Mouse (Mus musculus): ENCODE measurements around the gene Ccr9. TPM values are rescaled to one million over a fixed set of nuclear protein-coding genes. Genes with fewer than 3 reads are reported as not detected.
A peak's percentile ranks its signal among the peaks of the same experiment; 100 is the strongest.

The Ccr9 gene
- total and polyA plus RNA-seq, 3 experiments, result 0.04 to 0.09 TPM; not detected in 1

- peak; percentile 60; the same call in 1 of the 2 replicates for TF ChIP-seq KAT2A (IDR thresholded peaks at IDR 0.05; ENCODE audit: insufficient replicate concordance, low read length)
- peak; percentile 99 for TF ChIP-seq USF2 (conservative IDR thresholded peaks at IDR 0.05; ENCODE audit: low read depth, low read length)
- no peak for TF ChIP-seq ZC3H11A (IDR thresholded peaks at IDR 0.05; ENCODE audit: low read depth, low read length)
- no peak for TF ChIP-seq JUN (IDR thresholded peaks at IDR 0.05; ENCODE audit: insufficient read depth, low read depth, low read length)
- TF ChIP-seq RCOR1 (conservative IDR thresholded peaks at IDR 0.05; ENCODE audit: low read depth, low read length), result no peak
- peak; percentile 84 for TF ChIP-seq HCFC1 (IDR thresholded peaks at IDR 0.05; ENCODE audit: low read depth, low read length)
- no peak; the same call in 1 of the 2 replicates for TF ChIP-seq NELFE (IDR thresholded peaks at IDR 0.05; ENCODE audit: low read depth, low read length)
- TF ChIP-seq IRF4 (IDR thresholded peaks at IDR 0.05; ENCODE audit: low read depth, low read length), result peak; percentile 40; the same call in 1 of the 2 replicates
- no peak for TF ChIP-seq ETS1 (conservative IDR thresholded peaks at IDR 0.05; ENCODE audit: low read depth, low read length)
- TF ChIP-seq PAX5 (IDR thresholded peaks at IDR 0.05; ENCODE audit: low read length), result no peak
- no peak for TF ChIP-seq MAFK (IDR thresholded peaks at IDR 0.05; ENCODE audit: insufficient replicate concordance, low read length)
- peak; percentile 59; the same call in 1 of the 2 replicates for TF ChIP-seq BHLHE40 (IDR thresholded peaks at IDR 0.05; ENCODE audit: low read depth, low read length)
- no peak for TF ChIP-seq SMC3 (IDR thresholded peaks at IDR 0.05; ENCODE audit: low read depth, low read length)
- no peak for TF ChIP-seq ZNF384 (IDR thresholded peaks at IDR 0.05; ENCODE audit: low read depth, low read length)
- TF ChIP-seq ZMIZ1 (IDR thresholded peaks at IDR 0.05; ENCODE audit: low read depth, low read length), result no peak
- no peak for TF ChIP-seq CHD1 (IDR thresholded peaks at IDR 0.05; ENCODE audit: low read depth, low read length)
- peak; percentile 99 for TF ChIP-seq USF1 (IDR thresholded peaks at IDR 0.05; ENCODE audit: low read depth, low read length)
- no peak for TF ChIP-seq EP300 (IDR thresholded peaks at IDR 0.05; ENCODE audit: low read length)
- TF ChIP-seq MAX (IDR thresholded peaks at IDR 0.05; ENCODE audit: low read length), result peak; percentile 99
- no peak for TF ChIP-seq POLR2AphosphoS2 (IDR thresholded peaks at IDR 0.05; ENCODE audit: low read depth, low read length)
- TF ChIP-seq JUND (conservative IDR thresholded peaks at IDR 0.05; ENCODE audit: low read depth, low read length), result no peak
- 0 out of 2 replicates have a peak, but pooled peaks have one; percentile 41 for TF ChIP-seq NRF1 (IDR thresholded peaks at IDR 0.05; ENCODE audit: low read depth, low read length)
- TF ChIP-seq RAD21 (IDR thresholded peaks at IDR 0.05; ENCODE audit: low read depth, low read length), result no peak
- TF ChIP-seq MAZ (IDR thresholded peaks at IDR 0.05; ENCODE audit: low read depth, low read length), result peak; percentile 84
- no peak for TF ChIP-seq CTCF (conservative IDR thresholded peaks at IDR 0.05 in 1 of 2, IDR thresholded peaks at IDR 0.05 in 1 of 2; ENCODE audit: low read depth in 2 of 2, low read length in 2 of 2)
- TF ChIP-seq MEF2A (IDR thresholded peaks at IDR 0.05; ENCODE audit: borderline replicate concordance, low read depth, low read length), result peak; percentile 40; the same call in 1 of the 2 replicates
- peak; percentile 99 for TF ChIP-seq MXI1 (IDR thresholded peaks at IDR 0.05; ENCODE audit: low read depth, low read length)
- TF ChIP-seq MYC (IDR thresholded peaks at IDR 0.05; ENCODE audit: low read depth, low read length), result peak; percentile 48; the same call in 1 of the 2 replicates
- TF ChIP-seq SIN3A (IDR thresholded peaks at IDR 0.05; ENCODE audit: low read length), result peak; percentile 100
- no peak for TF ChIP-seq TBP (conservative IDR thresholded peaks at IDR 0.05; ENCODE audit: low read depth, low read length)
- TF ChIP-seq ZKSCAN1 (IDR thresholded peaks at IDR 0.05; ENCODE audit: borderline replicate concordance, low read depth, low read length), result no peak
- TF ChIP-seq POLR2A (IDR thresholded peaks at IDR 0.05; ENCODE audit: low read depth, low read length), result peak; percentile 65
- TF ChIP-seq GABPA (IDR thresholded peaks at IDR 0.05; ENCODE audit: insufficient replicate concordance, low read depth, low read length), result no peak; the same call in 1 of the 2 replicates
- 0 out of 2 replicates have a peak, but pooled peaks have one; percentile 55 for TF ChIP-seq TCF12 (IDR thresholded peaks at IDR 0.05; ENCODE audit: low read depth, low read length)
- TF ChIP-seq E2F4 (IDR thresholded peaks at IDR 0.05; ENCODE audit: insufficient replicate concordance, low read depth, low read length), result no peak
- no peak for TF ChIP-seq UBTF (IDR thresholded peaks at IDR 0.05; ENCODE audit: low read depth, low read length)
- TF ChIP-seq ELF1 (IDR thresholded peaks at IDR 0.05; ENCODE audit: low read depth, low read length), result peak; percentile 88
- TF ChIP-seq CHD2 (IDR thresholded peaks at IDR 0.05; ENCODE audit: low read length), result no peak; the same call in 1 of the 2 replicates
- Histone ChIP-seq H3K9me3 (replicated peaks; ENCODE audit: low read length) (no peaks in the 10 kb centered on the region), H3K27me3 (replicated peaks) (peaks cover 2% of the 10 kb centered on the region), H3K4me1 (ENCODE audit: control insufficient read depth in 1 of 2, insufficient read depth in 2 of 2) (peaks cover 5 to 14% of the 10 kb centered on the region in 2 experiments; a peak in 3 of 4 replicates), H3K4me3 (replicated peaks in 1 of 3; ENCODE audit: low read depth in 2 of 3, low read length in 2 of 3, poor library complexity in 1 of 3) (peak within 1 kb of the TSS; percentile 83 to 93 (median 87)), H3K4me2 (ENCODE audit: insufficient read depth, low read depth, poor library complexity, severe bottlenecking) (peak within 1 kb of the TSS; percentile 57; the same call in 1 of the 2 replicates), H3K27ac (ENCODE audit: insufficient read depth, low read depth) (no peak within 1 kb of the TSS), H3K9ac (ENCODE audit: insufficient read depth, low read depth) (peak within 1 kb of the TSS; percentile 71), H3K79me2 (replicated peaks; ENCODE audit: control insufficient read depth, extremely low read depth, insufficient read depth, poor library complexity, severe bottlenecking) (peaks cover 5% of the 10 kb centered on the region; the same call in 1 of the 2 replicates), H3K36me3 (replicated peaks in 1 of 2; ENCODE audit: control insufficient read depth in 1 of 2, insufficient read depth in 1 of 2, low read length in 1 of 2) (peaks cover 0 to under 1% of the 10 kb centered on the region in 2 experiments)
- peak; percentile 99 for DNase-seq (ENCODE audit: extremely low read depth)
- dilution Hi-C loops (cut with MboI; ENCODE audit: extremely low pct_ligation_motif_present, extremely low pct_unique_long_range_greater_than_20kb, low sequenced_read_pairs), result no loop called here
- in situ Hi-C loops (cut with MboI; ENCODE audit: low pct_ligation_motif_present, low pct_unique_long_range_greater_than_20kb, low sequenced_read_pairs), result loop anchor here (10.0 kb wide), 1 partner anchor 47 kb away; no protein-coding TSS in a partner anchor
Measured at GRCm38 (mm10) chr9:123717186-123718008, 39.2 kb downstream of the Ccr9 start, which contains the start of gene Lztfl1. Gene Lztfl1, minus strand, starts transcription at chr9:123717697.
